Mouse (Mus musculus): Measurements from ENCODE around the gene Usp33.
"Not testable (repeated sequence)": the region's sequence is repeated elsewhere in the genome, so short reads cannot be mapped to it uniquely, and the experiment has no call there.

Usp33 gene

GRCm38 (mm10) chr3:152345732-152346632 is at the start of gene Usp33:
Usp33 (plus strand) TSS chr3:152346478.
- DNase-seq = peak; percentile 95 to 98

- peak in 1 of 2 experiments; percentile 20 for DNase-seq
Observed at GRCm38 (mm10) chr3:152300376-152301337, 45.6 kb upstream of the Usp33 start.

- no peak for DNase-seq
Observed at GRCm38 (mm10) chr3:152302991-152303390, 43.3 kb upstream of the Usp33 start.

- DNase-seq = peak; percentile 20 to 33
Observed at GRCm38 (mm10) chr3:152304093-152304815, 42.0 kb upstream of the Usp33 start.

- no peak for DNase-seq
Observed at GRCm38 (mm10) chr3:152305080-152305479, 41.2 kb upstream of the Usp33 start.

- DNase-seq = no peak
Observed at GRCm38 (mm10) chr3:152305971-152306370, 40.3 kb upstream of the Usp33 start.

- DNase-seq = no peak
Observed at GRCm38 (mm10) chr3:152308485-152309249, 37.6 kb upstream of the Usp33 start.

GRCm38 (mm10) chr3:152309250-152309645 is 37.0 kb upstream of the Usp33 start:
- no peak for DNase-seq

- not testable (repeated sequence) for DNase-seq
Observed at GRCm38 (mm10) chr3:152314666-152315065, 31.6 kb upstream of the Usp33 start.

- peak; percentile 89 to 91 for DNase-seq
Observed at GRCm38 (mm10) chr3:152315613-152316012, 30.7 kb upstream of the Usp33 start.

- not testable (repeated sequence) for DNase-seq
Observed at GRCm38 (mm10) chr3:152316447-152317173, 29.7 kb upstream of the Usp33 start.

GRCm38 (mm10) chr3:152320972-152321645 is 25.2 kb upstream of the Usp33 start:
- no peak for DNase-seq

- no peak for DNase-seq
Observed at GRCm38 (mm10) chr3:152321765-152322547, 24.3 kb upstream of the Usp33 start.

- DNase-seq = no peak
Observed at GRCm38 (mm10) chr3:152332104-152332503, 14.2 kb upstream of the Usp33 start.

- DNase-seq = no peak
Observed at GRCm38 (mm10) chr3:152332545-152333300, 13.6 kb upstream of the Usp33 start.

- DNase-seq = no peak
Observed at GRCm38 (mm10) chr3:152333641-152334040, 12.6 kb upstream of the Usp33 start.

- DNase-seq = no peak
Observed at GRCm38 (mm10) chr3:152336085-152336484, 10.2 kb upstream of the Usp33 start.

GRCm38 (mm10) chr3:152339862-152340557 is 6.3 kb upstream of the Usp33 start, which contains the start of gene Miga1:
Miga1 (minus strand) TSS chr3:152340407.
- peak; percentile 67 to 86 for DNase-seq

Measured in kidney, postnatal 36 days (tissue).